Mouse (Mus musculus) testis, postnatal 14 days (tissue): Measurements from ENCODE around the gene Tbx18.

Experiments
- DNase-seq: peaks from one replicate; pipeline ENCODE4 v3.0.0; 2021; ENCODE audit warnings: low spot score

The Tbx18 gene

DNA sequence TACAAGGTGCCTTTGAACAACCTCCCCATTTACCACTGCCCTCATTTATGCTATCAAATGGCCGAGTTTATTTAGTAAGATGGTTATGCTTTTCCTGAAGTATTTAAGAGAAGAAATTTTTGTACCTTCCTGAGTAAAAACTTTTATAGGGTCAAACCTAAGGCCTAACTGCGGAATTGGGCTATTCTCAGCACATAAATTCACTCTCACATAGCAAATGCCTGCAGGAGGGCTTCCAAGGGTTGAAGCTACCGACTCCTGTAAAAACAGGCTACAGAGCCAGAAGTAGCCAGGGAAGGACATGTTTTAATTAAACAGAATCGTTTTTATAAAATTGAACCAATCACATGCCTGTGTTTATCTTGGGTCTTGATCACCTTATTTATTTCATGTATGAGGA is 20.7 kb downstream of the Tbx18 start:
- no peak for DNase-seq

DNA sequence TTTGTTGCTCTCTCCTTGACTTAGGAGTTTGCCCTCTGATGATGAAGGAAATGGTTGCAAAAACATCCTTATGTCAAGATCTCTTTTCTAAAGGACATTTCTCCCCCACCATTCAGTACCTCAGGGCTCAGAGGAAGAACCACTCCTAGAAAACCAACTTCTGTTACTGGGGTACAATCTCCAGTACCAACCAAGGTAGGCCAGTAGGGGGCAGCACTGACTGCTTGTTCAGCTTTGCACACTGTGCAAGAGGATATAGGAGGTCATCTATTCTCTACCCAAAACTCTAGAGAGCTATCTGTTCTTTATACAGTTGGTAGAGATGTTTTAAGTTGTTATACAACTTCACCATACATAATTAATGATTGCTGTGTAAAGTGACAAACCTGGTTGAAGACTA is 22.9 kb downstream of the Tbx18 start:
- DNase-seq = peak; percentile 18

DNA sequence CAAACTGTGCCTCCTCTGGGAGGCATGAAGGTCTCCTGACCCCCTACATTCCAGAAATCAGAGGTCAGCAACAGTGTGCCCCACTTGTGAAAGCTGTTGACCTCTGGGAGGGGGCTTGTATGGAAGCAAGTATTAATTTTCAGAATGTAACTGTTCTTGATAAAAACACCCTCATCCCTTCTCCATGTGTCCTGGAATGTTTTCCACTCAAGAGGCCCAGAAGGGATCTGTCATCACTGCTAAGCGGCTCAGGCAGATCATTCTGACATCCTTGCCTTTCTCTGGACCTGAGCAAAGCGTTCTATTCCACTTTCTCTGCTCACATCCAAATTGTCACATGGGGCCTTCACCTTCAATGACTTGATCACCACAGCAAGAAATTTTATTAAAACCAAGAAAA is 28.8 kb downstream of the Tbx18 start:
- no peak for DNase-seq

DNA sequence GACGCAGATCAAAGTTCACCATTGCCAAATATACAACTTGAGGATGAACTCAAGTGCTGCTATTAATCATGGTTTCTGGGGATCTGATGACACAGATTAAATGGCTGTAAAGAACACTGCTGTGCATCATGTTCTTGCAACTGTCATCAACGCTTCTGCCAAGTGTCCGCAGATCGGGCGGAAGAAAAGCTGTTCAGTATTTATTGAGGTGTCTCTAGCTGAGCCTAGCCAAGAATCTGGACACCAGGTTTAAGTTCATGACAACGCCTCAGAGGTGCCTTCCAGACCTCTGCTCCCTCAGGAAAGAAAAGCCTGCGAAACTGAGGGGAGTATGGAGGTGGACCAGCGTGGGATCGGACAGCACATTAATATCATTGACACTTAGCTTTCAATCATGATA is 44.1 kb downstream of the Tbx18 start:
- no peak for DNase-seq

DNA sequence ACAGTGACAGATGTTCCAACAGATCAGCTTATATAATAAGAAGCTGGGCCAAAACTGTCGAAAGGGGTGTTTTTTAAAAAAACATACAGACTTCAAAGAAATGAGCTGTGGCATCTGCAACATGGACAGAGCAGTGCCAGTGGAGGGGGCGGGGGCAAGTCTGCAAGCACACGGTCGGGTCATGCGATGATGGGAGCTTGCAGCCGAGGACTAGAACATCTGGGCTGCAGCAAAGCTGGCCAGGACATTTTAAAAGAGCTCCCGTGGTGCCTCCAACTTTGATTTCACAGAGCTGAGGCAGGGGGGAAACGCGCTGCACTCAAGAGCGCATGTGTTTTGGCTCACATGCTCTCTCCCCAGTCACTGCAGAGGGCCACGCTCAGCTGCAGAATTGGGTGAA is 48.8 kb downstream of the Tbx18 start:
- no peak for DNase-seq
